Mouse (Mus musculus): Measurements from ENCODE around the gene Ppp1r10. TPM values are rescaled to one million over a fixed set of nuclear protein-coding genes. Genes with fewer than 3 reads are reported as not detected.

Gene Ppp1r10
- total RNA-seq, 2 experiments from 2014 or later: 75.1 to 76.5 TPM

- DNase-seq: no peak
- intact Hi-C loops (cut with DNase I): no loop called here
These were observed 65.5 kb downstream of the Ppp1r10 start for GRCm38 (mm10) chr17:35981776-35982175.

Small RNA genes within 50 kb of the gene (microRNA-seq; reads per million reads assigned to microRNA genes)
- gene Gm28033 (2.4 reads per million), gene Mir1894 (not detected), gene Mir877 (396 reads per million, percentile 66 among the genes with 10 or more reads in this experiment)

Other genes starting within 250 kb of the Ppp1r10 start
- gene Vars2, start 248.8 kb upstream of the Ppp1r10 start, total RNA-seq (2021): 10 to 100 TPM; 51.5 to 53.3 TPM
- 10 to 100 TPM; 29.1 to 31.8 TPM for gene Gtf2h4, start 242.7 kb upstream of the Ppp1r10 start, total RNA-seq (2021)
- 10 to 100 TPM; 42.6 to 50.1 TPM for gene Ddr1, start 211.8 kb upstream of the Ppp1r10 start, total RNA-seq (2021)
- gene Ier3, start 94.8 kb upstream of the Ppp1r10 start, total RNA-seq (2021): 1 to 10 TPM; 4.8 to 5.1 TPM
- 100 to 1,000 TPM; 113 TPM for gene Flot1, start 93.2 kb upstream of the Ppp1r10 start, total RNA-seq (2021)
- gene Tubb5, start 78.1 kb upstream of the Ppp1r10 start, total RNA-seq (2021): 1,000 to 10,000 TPM; 2,525 to 2,580 TPM
- 10 to 100 TPM; 30.1 to 30.4 TPM for gene Mdc1, start 74.9 kb upstream of the Ppp1r10 start, total RNA-seq (2021)
- 1 to 10 TPM; 6.1 to 7.0 TPM for gene Nrm, start 55.1 kb upstream of the Ppp1r10 start, total RNA-seq (2021)
- 10 to 100 TPM; 43.3 to 52.7 TPM for gene Ppp1r18, start 50.8 kb upstream of the Ppp1r10 start, total RNA-seq (2021)
- gene Dhx16, start 36.6 kb upstream of the Ppp1r10 start, total RNA-seq (2021): 10 to 100 TPM; 37.4 to 38.8 TPM
- gene 2310061I04Rik, start 19.0 kb upstream of the Ppp1r10 start, total RNA-seq (2021): 10 to 100 TPM; 59.8 to 69.2 TPM
- 100 to 1,000 TPM; 285 to 292 TPM for gene Atat1, start 6.4 kb upstream of the Ppp1r10 start, total RNA-seq (2021)
- 10 to 100 TPM; 45.9 to 47.4 TPM for gene Mrps18b, start within 50 bp of the Ppp1r10 start, total RNA-seq (2021)
- 10 to 100 TPM; 95.0 to 97.0 TPM for gene Abcf1, start 53.3 kb downstream of the Ppp1r10 start, total RNA-seq (2021)
- gene Gnl1, start 63.4 kb downstream of the Ppp1r10 start, total RNA-seq (2021): 100 to 1,000 TPM in 1 of 2 experiments, 10 to 100 TPM in 1; 98.2 to 107 TPM
- gene Prr3, start 63.8 kb downstream of the Ppp1r10 start, total RNA-seq (2021): 10 to 100 TPM; 82.0 to 84.5 TPM
- under 1 TPM; 0.26 to 0.28 TPM for gene H2-T24, start 104.1 kb downstream of the Ppp1r10 start, total RNA-seq (2021)
- gene H2-T23, start 116.4 kb downstream of the Ppp1r10 start, total RNA-seq (2021): 1 to 10 TPM; 2.4 to 3.0 TPM
- gene H2-T22, start 126.3 kb downstream of the Ppp1r10 start, total RNA-seq (2021): 1 to 10 TPM; 3.5 to 4.1 TPM
- not detected for gene Gm6034, start 126.5 kb downstream of the Ppp1r10 start, total RNA-seq (2021)
- not detected for gene Gm11127, start 141.9 kb downstream of the Ppp1r10 start, total RNA-seq (2021)
- not detected for gene Gm19684, start 205.2 kb downstream of the Ppp1r10 start, total RNA-seq (2021)
- not detected for gene Gm7030, start 213.0 kb downstream of the Ppp1r10 start, total RNA-seq (2021)